In genomic region chr11:85571936-85572335, GRCm38 (mm10) we compare ENCODE assay signal across 10 mouse cellular contexts.
DNase-seq lines count a peak whose midpoint lies in the region; ATAC-seq and TF ChIP-seq lines count a peak whose summit lies in the region.
"Had no signal": no experiment of that assay in that cellular context is flagged by ENCODE, and none has a peak within 500 bp of the region (broad histone marks: within the 10 kb centered on the region; RNA-seq: fewer than 3 reads in every experiment).

No protein-coding gene starts in this region.

- H3K4me3 ChIP-seq in kidney, adult 2 months (ENCODE audit: insufficient read depth, low read depth, low read length) = no peak overlapping the region
- no peak overlapping the region for H3K4me3 ChIP-seq in neural tube, embryonic 11.5 days (ENCODE audit: low read depth, low read length)
- no peak overlapping the region for H3K4me3 ChIP-seq in neural tube, embryonic 15.5 days (replicated peaks)
- no peak overlapping the region for H3K4me3 ChIP-seq in heart, embryonic 11.5 days (ENCODE audit: low read depth, low read length)

- 63% methylated on average over 5 of the region's 5 CpGs for WGBS in kidney, adult 2 months
- WGBS in neural tube, embryonic 11.5 days = 41% methylated on average over 5 of the region's 5 CpGs
- WGBS in neural tube, embryonic 15.5 days = 19% methylated on average over 5 of the region's 5 CpGs
- WGBS in heart, embryonic 11.5 days (ENCODE audit: insufficient replicate concordance) = 36% methylated on average over 5 of the region's 5 CpGs

- no peaks in the 10 kb centered on the region for H3K27me3 ChIP-seq in kidney, adult 2 months (replicated peaks; ENCODE audit: control insufficient read depth, insufficient read depth, low read length)
- no peaks in the 10 kb centered on the region for H3K27me3 ChIP-seq in neural tube, embryonic 11.5 days (ENCODE audit: control insufficient read depth, insufficient read depth, low read length)
- no peaks in the 10 kb centered on the region for H3K27me3 ChIP-seq in neural tube, embryonic 15.5 days (replicated peaks)
- H3K27me3 ChIP-seq in heart, embryonic 11.5 days (ENCODE audit: control insufficient read depth, insufficient read depth, low read length) = no peaks in the 10 kb centered on the region

- H3K4me1 ChIP-seq in kidney, adult 2 months (ENCODE audit: control insufficient read depth, insufficient read depth, low read length) = no peaks in the 10 kb centered on the region
- H3K4me1 ChIP-seq in neural tube, embryonic 11.5 days (ENCODE audit: control insufficient read depth, insufficient read depth, low read length) = peaks cover 6% of the 10 kb centered on the region
- H3K4me1 ChIP-seq in neural tube, embryonic 15.5 days = peaks cover 4% of the 10 kb centered on the region; the same call in 1 of the 2 replicates
- H3K4me1 ChIP-seq in heart, embryonic 11.5 days (ENCODE audit: control insufficient read depth, insufficient read depth, low read length) = peaks cover 38% of the 10 kb centered on the region

- no peak overlapping the region; the same call in 1 of the 2 replicates for H3K27ac ChIP-seq in kidney, adult 2 months (ENCODE audit: insufficient read depth, low read depth, low read length)
- H3K27ac ChIP-seq in neural tube, embryonic 11.5 days (ENCODE audit: low read depth, low read length) = no peak overlapping the region
- H3K27ac ChIP-seq in neural tube, embryonic 15.5 days (replicated peaks) = no peak overlapping the region
- peak overlapping the region; percentile 71 for H3K27ac ChIP-seq in heart, embryonic 11.5 days (ENCODE audit: low read depth, low read length)

- no peaks in the 10 kb centered on the region for H3K9me3 ChIP-seq in neural tube, embryonic 11.5 days (ENCODE audit: control insufficient read depth, low read length)
- no peaks in the 10 kb centered on the region for H3K9me3 ChIP-seq in neural tube, embryonic 15.5 days (replicated peaks)
- H3K9me3 ChIP-seq in heart, embryonic 11.5 days (replicated peaks; ENCODE audit: control insufficient read depth, low read length) = no peaks in the 10 kb centered on the region

- no peak for TF ChIP-seq CTCF in kidney, adult 2 months (conservative IDR thresholded peaks at IDR 0.05; ENCODE audit: insufficient read depth, insufficient read length, low read depth, low read length)

- no peaks in the 10 kb centered on the region for H3K36me3 ChIP-seq in kidney, adult 2 months (ENCODE audit: control insufficient read depth, insufficient read depth, low read length)
- no peaks in the 10 kb centered on the region for H3K36me3 ChIP-seq in neural tube, embryonic 11.5 days (ENCODE audit: control insufficient read depth, insufficient read depth, low read length)
- no peaks in the 10 kb centered on the region for H3K36me3 ChIP-seq in neural tube, embryonic 15.5 days
- no peaks in the 10 kb centered on the region for H3K36me3 ChIP-seq in heart, embryonic 11.5 days (ENCODE audit: control insufficient read depth, insufficient read depth, low read length)

- no peak for TF ChIP-seq POLR2A in kidney, adult 2 months (IDR thresholded peaks at IDR 0.05; ENCODE audit: low read depth, low read length)

- DNase-seq in kidney, adult 2 months = peak; percentile 19
- no peak for DNase-seq in kidney, postnatal 10 days
- DNase-seq in neural tube, embryonic 11.5 days (ENCODE audit: low spot score) = peak; percentile 38
- no peak for DNase-seq in cerebellum, adult 11-12 months
- DNase-seq in spleen, postnatal 14 days (ENCODE audit: low spot score in 2 of 2) = no peak
- DNase-seq: cerebellum, adult 9-11 months; thymus, postnatal 14 days had no signal

- ATAC-seq in neural tube, embryonic 11.5 days (ENCODE audit: insufficient read depth, low FRiP score, low TSS enrichment) = no peak
- ATAC-seq in neural tube, embryonic 15.5 days (ENCODE audit: low FRiP score) = no peak
- ATAC-seq in heart, embryonic 11.5 days (replicated peaks; ENCODE audit: insufficient number of reproducible peaks, low FRiP score, low TSS enrichment) = no peak
- ATAC-seq: inflammation-experienced regulatory T-cells, adult 6 months had no signal

- no peak overlapping the region for H3K9ac ChIP-seq in neural tube, embryonic 11.5 days (ENCODE audit: low read length)
- no peak overlapping the region for H3K9ac ChIP-seq in neural tube, embryonic 15.5 days (replicated peaks)
- H3K9ac ChIP-seq in heart, embryonic 11.5 days (ENCODE audit: low read depth, low read length) = no peak overlapping the region

- no peak overlapping the region for H3K4me2 ChIP-seq in neural tube, embryonic 11.5 days (ENCODE audit: low read depth)
- no peak overlapping the region for H3K4me2 ChIP-seq in neural tube, embryonic 15.5 days
- peak overlapping the region; percentile 10; the same call in 1 of the 2 replicates for H3K4me2 ChIP-seq in heart, embryonic 11.5 days

Comparison
In these comparisons a context has a peak if more than half of its experiments do, and no peak if none do; other contexts are left out.
1. DNase-seq: peak in kidney, adult 2 months (single experiment) and neural tube, embryonic 11.5 days (single experiment); none in kidney, postnatal 10 days (single experiment), cerebellum, adult 11-12 months (single experiment) and spleen, postnatal 14 days (0 of 2).